Mouse (Mus musculus): ENCODE results near the gene Gm7544. TPM values are rescaled to one million over a fixed set of nuclear protein-coding genes. Genes with fewer than 3 reads are reported as not detected.
"Not testable (repeated sequence)": the region's sequence is repeated elsewhere in the genome, so short reads cannot be mapped to it uniquely, and the experiment has no call there.

The Gm7544 gene
- polyA plus RNA-seq, 1 experiment from 2014 or later, result not detected

- WGBS, result 95% methylated on average over 5 of the region's 5 CpGs
Observed at GRCm38 (mm10) chr1:82913434-82913833, 42.4 kb downstream of the Gm7544 start.

DNA sequence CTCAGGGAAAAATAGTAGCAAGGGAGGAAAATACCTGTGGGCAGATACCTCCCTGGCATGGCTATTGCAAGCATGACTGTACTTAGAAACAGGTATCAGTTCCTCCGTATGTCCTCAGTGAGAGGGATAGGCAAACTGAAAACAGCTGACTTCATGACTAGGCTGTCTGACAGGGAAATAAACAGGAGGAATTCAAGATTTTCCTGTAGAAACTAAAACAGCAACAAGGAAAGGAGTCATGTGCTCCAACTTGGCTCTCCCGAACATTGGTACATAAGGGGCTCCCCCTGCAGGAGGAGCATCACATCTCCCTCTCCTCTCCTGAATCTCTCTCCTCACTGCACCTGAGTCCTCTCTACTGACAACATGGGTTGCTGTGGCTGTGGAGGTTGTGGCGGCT is 42.8 kb downstream of the Gm7544 start, which contains the start of gene A030005L19Rik:
Gene A030005L19Rik (plus strand): TSS at position 301 of the 400 bp plus-strand sequence.
- H3K4me3 ChIP-seq, result no peak within 1 kb of the TSS
- H3K36me3 ChIP-seq, result no peaks in the 10 kb centered on the region
- no peak for ATAC-seq (replicated peaks; ENCODE audit: insufficient number of reproducible peaks, insufficient read depth, low FRiP score, low read depth)
- no peak within 1 kb of the TSS for H3K27ac ChIP-seq
- no peaks in the 10 kb centered on the region for H3K9me3 ChIP-seq (replicated peaks)
- no peak within 1 kb of the TSS for H3K9ac ChIP-seq
- no peak within 1 kb of the TSS for H3K4me2 ChIP-seq
- 80% methylated on average over 3 of the region's 3 CpGs for WGBS
- no peaks in the 10 kb centered on the region for H3K27me3 ChIP-seq
- H3K4me1 ChIP-seq (replicated peaks), result no peaks in the 10 kb centered on the region

More at GRCm38 (mm10) chr1:82913434-82913833, 42.4 kb downstream of the Gm7544 start:
- H3K27ac ChIP-seq; H3K9ac ChIP-seq; H3K36me3 ChIP-seq; H3K9me3 ChIP-seq (replicated peaks); H3K27me3 ChIP-seq; ATAC-seq (replicated peaks; ENCODE audit: insufficient number of reproducible peaks, insufficient read depth, low FRiP score, low read depth); H3K4me3 ChIP-seq; H3K4me1 ChIP-seq (replicated peaks); H3K4me2 ChIP-seq: not testable (repeated sequence)

DNA sequence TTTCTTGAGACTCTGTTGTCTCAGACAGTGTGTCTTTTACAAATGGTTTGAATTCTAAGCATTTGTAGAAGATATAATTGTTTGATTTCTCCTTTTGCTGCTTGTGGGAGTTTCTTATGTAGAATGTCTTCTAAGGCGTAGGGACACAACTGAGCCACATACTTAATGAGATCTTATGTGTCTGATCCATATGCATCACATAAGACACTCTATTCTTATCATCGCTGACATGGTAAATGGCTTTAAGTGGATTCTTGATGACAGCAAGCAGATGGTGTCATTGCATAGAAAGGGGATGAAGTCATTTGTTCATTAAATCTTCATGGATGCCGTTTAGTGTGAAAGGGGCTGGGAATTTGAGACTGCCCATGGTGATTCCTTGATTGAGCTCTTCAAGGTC is 49.9 kb downstream of the Gm7544 start:
- Histone ChIP-seq H3K9ac (no peak overlapping the region), H3K36me3 (peaks cover 15% of the 10 kb centered on the region), H3K27me3 (no peaks in the 10 kb centered on the region), H3K4me2 (no peak overlapping the region), H3K27ac (no peak overlapping the region), H3K4me1 (replicated peaks) (0 out of 2 replicates have a peak, but pooled peaks cover 2% of the 10 kb centered on the region), H3K9me3 (replicated peaks) (no peaks in the 10 kb centered on the region), H3K4me3 (no peak overlapping the region)
- WGBS, result 57% methylated on average over 3 of the region's 3 CpGs
- no peak for ATAC-seq (replicated peaks; ENCODE audit: insufficient number of reproducible peaks, insufficient read depth, low FRiP score, low read depth)

Other genes with a start within 250 kb of the Gm7544 start
- 205 and 234 TPM in 2 replicates for gene Mff, start 231.1 kb downstream of the Gm7544 start, polyA plus RNA-seq (2015; fragmentation: Nextera tagmentation; extraction: Ambion mirVana)
- gene Tm4sf20, start 187.6 kb downstream of the Gm7544 start, polyA plus RNA-seq (2015; fragmentation: Nextera tagmentation; extraction: Ambion mirVana), result not detected in 2 replicates
- gene Gm47791, start 184.8 kb downstream of the Gm7544 start, polyA plus RNA-seq (2015; fragmentation: Nextera tagmentation; extraction: Ambion mirVana), result not detected in 2 replicates
- gene Agfg1, start 116.5 kb downstream of the Gm7544 start, polyA plus RNA-seq (2015; fragmentation: Nextera tagmentation; extraction: Ambion mirVana), result 25.4 and 30.8 TPM in 2 replicates
- gene A030005L19Rik, start 42.7 kb downstream of the Gm7544 start, polyA plus RNA-seq (2015; fragmentation: Nextera tagmentation; extraction: Ambion mirVana), result 0.26 TPM in 1 of 2 replicates, not detected in the other
- not detected in 2 replicates for gene A030014E15Rik, start 31.1 kb downstream of the Gm7544 start, polyA plus RNA-seq (2015; fragmentation: Nextera tagmentation; extraction: Ambion mirVana)
- gene Gm6217, start 24.6 kb downstream of the Gm7544 start, polyA plus RNA-seq (2015; fragmentation: Nextera tagmentation; extraction: Ambion mirVana), result not detected in 2 replicates
- gene A030003K21Rik, start 12.6 kb downstream of the Gm7544 start, polyA plus RNA-seq (2015; fragmentation: Nextera tagmentation; extraction: Ambion mirVana), result not detected in 2 replicates
- gene Gm47955, start 4.3 kb upstream of the Gm7544 start, polyA plus RNA-seq (2015; fragmentation: Nextera tagmentation; extraction: Ambion mirVana), result not detected in 2 replicates
- not detected in 2 replicates for gene Gm47959, start 44.5 kb upstream of the Gm7544 start, polyA plus RNA-seq (2015; fragmentation: Nextera tagmentation; extraction: Ambion mirVana)
- 1.7 and 2.0 TPM in 2 replicates for gene Slc19a3, start 82.4 kb upstream of the Gm7544 start, polyA plus RNA-seq (2015; fragmentation: Nextera tagmentation; extraction: Ambion mirVana)
- gene Krtap28-10, start 86.5 kb upstream of the Gm7544 start, polyA plus RNA-seq (2015; fragmentation: Nextera tagmentation; extraction: Ambion mirVana), result not detected in 2 replicates
- gene Gm47969, start 88.9 kb upstream of the Gm7544 start, polyA plus RNA-seq (2015; fragmentation: Nextera tagmentation; extraction: Ambion mirVana), result not detected in 2 replicates
- not detected in 2 replicates for gene A030005K14Rik, start 103.4 kb upstream of the Gm7544 start, polyA plus RNA-seq (2015; fragmentation: Nextera tagmentation; extraction: Ambion mirVana)
- not detected in 2 replicates for gene Krtap28-13, start 104.9 kb upstream of the Gm7544 start, polyA plus RNA-seq (2015; fragmentation: Nextera tagmentation; extraction: Ambion mirVana)
- gene Ccl20, start 160.8 kb upstream of the Gm7544 start, polyA plus RNA-seq (2015; fragmentation: Nextera tagmentation; extraction: Ambion mirVana), result not detected in 2 replicates
- 0.13 and 0.16 TPM in 2 replicates for gene Daw1, start 203.7 kb upstream of the Gm7544 start, polyA plus RNA-seq (2015; fragmentation: Nextera tagmentation; extraction: Ambion mirVana)

Data from heart, embryonic 15.5 days (tissue).